Mouse (Mus musculus) MEL-GATA-1-ER (cell line): ENCODE results near the gene Cecr2.
"Not testable (repeated sequence)": the region's sequence is repeated elsewhere in the genome, so short reads cannot be mapped to it uniquely, and the experiment has no call there.

Source experiments
- DNase-seq: peaks from one replicate; pipeline ENCODE4 v3.0.0-alpha.2; 2012; ENCODE audit warnings: low read depth; ENCODE audit errors: extremely low read depth

The Cecr2 gene

GRCm38 (mm10) chr6:120665816-120666760, at the start of gene Cecr2:
Cecr2 (plus strand) TSS chr6:120666369.
- peak; percentile 55 for DNase-seq

- no peak for DNase-seq
Observed at GRCm38 (mm10) chr6:120617586-120617985, 48.6 kb upstream of the Cecr2 start.

GRCm38 (mm10) chr6:120618518-120619402, 47.4 kb upstream of the Cecr2 start:
- DNase-seq, result no peak

GRCm38 (mm10) chr6:120620193-120620592, 46.0 kb upstream of the Cecr2 start:
- DNase-seq, result peak; percentile 85

GRCm38 (mm10) chr6:120625081-120625480, 41.1 kb upstream of the Cecr2 start:
- DNase-seq, result no peak

GRCm38 (mm10) chr6:120627096-120627495, 39.1 kb upstream of the Cecr2 start:
- no peak for DNase-seq

GRCm38 (mm10) chr6:120628963-120629362, 37.2 kb upstream of the Cecr2 start:
- no peak for DNase-seq

GRCm38 (mm10) chr6:120635391-120636028, 30.7 kb upstream of the Cecr2 start:
- no peak for DNase-seq

GRCm38 (mm10) chr6:120639547-120639946, 26.6 kb upstream of the Cecr2 start:
- no peak for DNase-seq

GRCm38 (mm10) chr6:120641866-120642378, 24.2 kb upstream of the Cecr2 start:
- DNase-seq, result no peak

GRCm38 (mm10) chr6:120643776-120644175, 22.4 kb upstream of the Cecr2 start:
- no peak for DNase-seq

GRCm38 (mm10) chr6:120644346-120645299, 21.5 kb upstream of the Cecr2 start:
- DNase-seq, result no peak

- DNase-seq, result not testable (repeated sequence)
Observed at GRCm38 (mm10) chr6:120647246-120648028, 18.7 kb upstream of the Cecr2 start.

- no peak for DNase-seq
Observed at GRCm38 (mm10) chr6:120648205-120648604, 18.0 kb upstream of the Cecr2 start.

GRCm38 (mm10) chr6:120652666-120653065, 13.5 kb upstream of the Cecr2 start:
- DNase-seq, result no peak

- DNase-seq, result no peak
Observed at GRCm38 (mm10) chr6:120655702-120656101, 10.5 kb upstream of the Cecr2 start.

- no peak for DNase-seq
Observed at GRCm38 (mm10) chr6:120658848-120659247, 7.3 kb upstream of the Cecr2 start.

- peak; percentile 58 for DNase-seq
Observed at GRCm38 (mm10) chr6:120665415-120665815, 754 bp upstream of the Cecr2 start.

GRCm38 (mm10) chr6:120666761-120667421, 722 bp downstream of the Cecr2 start:
- no peak for DNase-seq
